Mouse (Mus musculus): ENCODE data around the gene Wnt4.

DNA sequence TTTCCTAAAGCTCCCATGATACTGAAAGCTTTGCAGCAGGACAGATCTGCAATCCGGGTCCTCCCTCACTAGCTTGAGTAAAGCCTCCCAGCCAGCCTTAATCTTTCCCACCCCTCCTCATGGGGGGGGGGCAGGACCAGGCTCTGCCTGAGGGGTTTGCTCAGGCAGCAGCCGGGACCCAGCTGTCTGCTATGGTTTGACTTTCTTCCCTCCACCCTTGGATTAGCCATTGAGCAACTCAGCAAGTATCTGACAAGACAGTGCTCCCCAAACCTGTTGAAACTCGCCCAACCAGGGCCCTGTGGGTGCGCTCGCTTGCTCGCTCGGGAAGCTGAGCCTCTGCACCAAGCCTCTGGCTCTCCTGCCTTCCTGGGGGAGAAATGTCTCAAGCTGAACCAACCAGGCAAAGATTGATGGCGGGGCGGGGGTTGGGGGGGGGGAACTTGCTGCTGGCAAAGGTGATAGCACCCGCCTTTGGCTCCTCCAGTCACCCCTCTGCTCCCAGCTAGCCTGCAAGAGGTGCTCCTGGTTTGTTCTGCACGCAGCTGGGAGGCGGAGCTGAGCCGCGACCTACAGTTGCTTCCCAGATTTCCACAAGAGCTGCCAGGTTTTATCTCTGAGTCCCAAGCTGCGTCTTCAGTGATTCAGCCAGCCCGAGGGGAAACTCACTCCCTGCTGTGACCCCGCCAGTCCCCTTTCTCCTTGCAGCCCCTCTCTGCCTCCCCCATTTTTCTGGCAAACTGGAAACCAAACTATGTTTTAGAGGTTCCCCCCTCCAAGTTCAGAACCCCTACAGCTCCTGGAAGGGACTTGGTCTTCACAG, 5.5 kb downstream of the Wnt4 start:
- TF ChIP-seq CTCF (IDR thresholded peaks at IDR 0.05; ENCODE audit: insufficient read depth, low read length) = no peak
- TF ChIP-seq POLR2A (IDR thresholded peaks at IDR 0.05; ENCODE audit: borderline replicate concordance, extremely low read depth, low read depth, low read length) = no peak
